Mouse (Mus musculus) kidney, postnatal 10 days (tissue): ENCODE results near the gene Bid.
A peak's percentile ranks its signal among the peaks of the same experiment; 100 is the strongest.
"Not testable (repeated sequence)": the region's sequence is repeated elsewhere in the genome, so short reads cannot be mapped to it uniquely, and the experiment has no call there.

ENCODE experiments used
- DNase-seq: peaks from one replicate; pipeline ENCODE4 v3.0.0; 2021; ENCODE audit warnings: mixed read lengths

The Bid gene

DNA sequence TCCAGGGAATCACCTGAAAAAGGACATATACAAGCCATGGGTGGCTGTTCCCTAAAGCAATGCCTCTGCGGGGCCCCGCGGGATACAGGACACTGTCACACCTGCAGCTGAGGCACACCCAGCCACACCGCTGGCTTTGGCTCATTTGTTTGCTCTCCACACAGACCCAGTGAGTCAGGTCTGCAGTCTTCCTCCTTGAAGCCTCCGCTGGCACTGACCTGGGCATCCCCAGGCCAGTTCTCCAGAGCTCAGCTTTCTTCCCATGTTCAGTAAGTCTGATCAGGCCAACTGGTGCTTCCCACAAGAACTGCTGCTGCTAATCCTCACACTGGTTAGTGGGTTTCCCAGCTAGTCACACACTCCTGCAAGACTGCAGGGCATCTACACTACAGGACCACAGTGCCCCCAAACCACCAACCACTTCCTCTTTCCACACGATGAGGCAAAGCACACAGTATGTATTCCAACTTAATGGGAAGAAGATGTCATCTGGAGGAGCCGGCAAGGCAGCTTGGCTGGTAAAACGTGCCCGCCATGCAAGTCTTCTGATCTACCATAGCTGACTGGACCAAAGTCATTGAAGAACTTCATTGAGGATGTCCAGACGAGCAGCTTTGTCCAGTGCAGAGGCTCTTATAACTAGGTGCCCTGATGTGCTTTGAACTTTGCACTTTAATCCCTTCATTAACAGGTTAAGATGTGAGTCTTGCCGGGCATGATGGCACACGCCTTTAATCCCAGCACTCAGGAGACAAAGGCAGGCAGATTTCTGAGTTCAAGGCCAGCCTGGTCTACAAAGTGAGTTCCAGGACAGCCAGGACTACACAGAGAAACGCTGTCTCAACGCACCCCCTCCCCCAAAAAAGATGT lies 14.6 kb downstream of the Bid start:
- no peak for DNase-seq

DNA sequence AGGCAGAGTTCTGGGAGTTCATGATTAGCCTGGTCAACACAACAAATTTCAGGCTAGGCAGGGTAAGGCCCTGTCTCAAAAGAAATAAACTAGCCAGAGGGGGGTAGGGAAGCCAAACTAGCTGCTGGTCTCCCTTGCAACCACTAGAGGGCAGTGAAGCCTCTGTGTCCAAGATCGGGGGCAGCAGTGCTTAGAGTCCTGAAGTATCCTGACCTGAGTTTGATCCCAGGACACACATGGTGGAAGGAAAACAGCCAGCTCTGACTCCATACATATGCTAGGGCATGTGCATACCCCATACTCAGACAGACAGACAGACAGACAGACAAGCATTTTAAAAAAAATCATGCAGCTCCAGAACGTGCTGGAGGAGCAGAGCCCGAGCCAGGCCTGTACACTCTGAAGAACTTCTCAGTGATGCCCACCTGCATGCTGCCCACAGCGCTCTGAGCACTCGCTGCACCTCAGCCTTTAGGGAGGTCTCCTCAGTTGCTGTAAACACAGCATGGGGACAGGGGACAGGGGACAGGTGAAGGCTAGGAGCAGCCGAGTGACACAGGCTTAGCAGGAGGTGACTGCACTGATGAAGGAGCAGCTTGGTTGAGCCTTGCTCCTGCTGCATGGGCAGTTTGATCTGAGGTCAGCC lies 18.3 kb downstream of the Bid start:
- DNase-seq: peak; percentile 55

DNA sequence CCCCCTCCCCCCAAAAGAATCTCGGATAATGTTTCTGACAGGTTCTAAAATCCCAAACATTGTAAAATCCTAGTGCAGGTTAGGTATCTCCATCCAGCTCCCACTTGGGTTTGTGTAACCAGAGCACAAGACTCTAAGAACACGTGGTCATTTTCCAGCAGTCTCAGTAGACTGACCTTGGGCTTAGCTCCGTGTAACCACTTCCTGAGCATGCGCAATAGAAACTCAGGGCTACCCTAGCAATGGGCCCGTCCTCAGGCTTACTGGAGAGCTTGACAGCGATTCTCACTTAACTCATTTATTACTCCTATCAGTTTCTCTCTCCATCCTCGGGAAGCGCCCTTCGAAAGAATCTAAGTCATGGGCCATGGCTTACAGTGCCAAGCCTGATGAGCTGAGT lies 22.1 kb downstream of the Bid start:
- DNase-seq: no peak

DNA sequence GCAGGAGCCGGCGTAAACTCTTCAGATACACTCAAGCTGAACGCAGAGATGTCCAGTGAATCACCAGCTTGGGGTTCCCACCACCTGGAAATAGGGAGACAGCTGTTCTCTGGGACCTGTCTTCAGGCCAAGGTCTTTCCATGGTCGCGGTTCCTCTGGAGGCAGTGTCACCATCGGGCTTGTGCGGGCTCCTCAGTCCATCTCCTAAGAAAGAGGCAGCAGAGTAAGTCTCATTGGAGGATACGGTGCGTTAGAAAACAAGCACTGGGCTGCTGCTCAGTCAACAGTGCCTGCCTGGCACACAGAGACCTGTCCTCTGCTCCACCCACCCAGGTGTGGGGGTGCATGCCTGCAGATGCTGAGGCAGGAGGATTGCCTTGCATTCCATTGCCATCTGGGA lies 22.6 kb downstream of the Bid start:
- no peak for DNase-seq

DNA sequence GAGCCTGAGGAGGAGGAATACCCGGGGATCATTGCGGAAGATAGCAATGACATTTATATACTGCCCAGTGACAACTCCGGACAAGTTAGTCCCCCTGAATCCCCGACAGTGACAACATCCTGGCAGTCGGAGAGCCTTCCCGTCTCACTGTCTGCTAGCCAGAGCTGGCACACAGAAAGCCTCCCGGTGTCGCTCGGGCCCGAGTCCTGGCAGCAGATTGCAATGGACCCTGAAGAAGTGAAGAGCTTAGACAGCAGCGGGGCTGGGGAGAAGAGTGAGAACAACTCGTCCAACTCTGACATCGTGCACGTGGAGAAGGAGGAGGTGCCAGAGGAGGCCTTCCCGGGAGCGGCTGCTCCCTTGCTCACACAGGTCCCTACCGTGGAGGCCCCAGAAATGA lies 30.0 kb downstream of the Bid start:
- DNase-seq: no peak

DNA sequence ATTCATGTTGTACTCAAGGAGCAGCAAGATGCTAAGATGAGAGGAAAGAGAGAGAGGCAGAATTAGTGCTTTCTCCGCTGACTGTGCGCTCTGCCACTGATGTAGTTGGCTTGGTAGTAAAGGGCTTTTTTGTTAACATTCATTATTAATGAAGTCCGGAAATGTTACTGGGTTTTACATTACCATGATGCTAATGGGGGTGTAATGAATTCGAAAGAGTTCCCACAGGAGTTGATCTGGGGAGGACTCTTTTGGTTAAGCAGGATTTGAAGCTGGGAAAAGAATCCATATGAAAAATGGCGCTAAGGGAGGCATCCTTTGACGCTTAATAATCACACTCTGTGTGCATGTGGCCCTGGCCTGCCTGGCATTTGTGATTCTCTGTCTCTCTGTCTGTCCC lies 32.2 kb downstream of the Bid start:
- no peak for DNase-seq

DNA sequence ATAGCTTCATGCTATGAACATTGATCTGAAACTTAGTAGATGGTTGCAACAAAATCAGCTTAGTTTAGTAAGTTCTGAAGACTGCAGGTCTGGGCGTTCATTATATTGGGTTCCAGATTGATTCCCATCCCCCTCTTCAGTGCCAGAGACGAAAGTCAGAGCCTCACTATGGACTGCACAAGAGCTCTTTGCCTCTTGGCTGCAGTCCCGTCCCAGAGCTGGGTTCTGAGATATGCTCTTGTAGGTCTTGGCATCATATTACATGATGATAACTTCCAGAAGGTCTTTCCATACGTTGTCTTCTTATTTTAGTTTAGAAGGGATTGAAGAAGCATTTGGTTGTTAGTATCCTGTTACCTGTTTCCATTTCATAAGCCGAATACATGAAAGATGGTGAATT lies 37.6 kb downstream of the Bid start:
- no peak for DNase-seq

DNA sequence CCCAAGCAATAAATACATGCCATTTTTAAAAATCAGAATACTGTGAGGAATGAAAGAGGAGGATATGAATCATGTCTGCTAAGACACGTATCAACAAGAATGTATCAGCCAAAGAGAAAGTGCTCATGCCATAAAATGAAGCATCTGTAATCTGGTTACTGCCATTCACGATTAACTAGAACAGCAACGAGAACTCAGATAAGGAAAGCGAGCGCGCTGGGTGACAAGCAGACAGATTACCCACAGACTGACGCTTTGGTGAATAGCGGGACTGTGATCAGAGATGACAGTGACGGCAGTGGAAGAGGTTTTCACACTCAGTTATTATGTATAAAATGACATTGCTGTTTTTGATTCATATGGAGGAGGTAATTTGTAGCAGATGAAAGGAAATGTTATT lies 42.8 kb downstream of the Bid start:
- no peak for DNase-seq

DNA sequence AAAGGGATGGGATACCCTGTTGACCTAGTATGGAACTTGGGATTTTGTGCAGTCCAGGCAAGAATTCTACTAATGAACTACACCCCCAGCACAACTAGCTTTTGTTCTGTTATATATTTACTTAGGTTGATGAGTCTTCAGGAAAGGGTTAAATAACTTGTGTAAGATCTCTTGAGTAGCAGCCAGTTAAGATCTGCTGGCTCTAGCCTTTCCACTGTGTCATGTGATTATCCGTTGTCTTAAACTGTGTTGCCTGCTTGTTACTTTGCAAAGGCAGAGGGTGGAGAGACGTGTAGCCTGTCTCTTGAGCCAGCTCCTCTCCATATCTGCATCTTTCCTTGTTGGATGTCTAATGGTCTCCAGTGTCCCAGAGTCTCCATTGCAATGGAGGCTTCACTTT lies 45.4 kb downstream of the Bid start:
- DNase-seq: no peak

DNA sequence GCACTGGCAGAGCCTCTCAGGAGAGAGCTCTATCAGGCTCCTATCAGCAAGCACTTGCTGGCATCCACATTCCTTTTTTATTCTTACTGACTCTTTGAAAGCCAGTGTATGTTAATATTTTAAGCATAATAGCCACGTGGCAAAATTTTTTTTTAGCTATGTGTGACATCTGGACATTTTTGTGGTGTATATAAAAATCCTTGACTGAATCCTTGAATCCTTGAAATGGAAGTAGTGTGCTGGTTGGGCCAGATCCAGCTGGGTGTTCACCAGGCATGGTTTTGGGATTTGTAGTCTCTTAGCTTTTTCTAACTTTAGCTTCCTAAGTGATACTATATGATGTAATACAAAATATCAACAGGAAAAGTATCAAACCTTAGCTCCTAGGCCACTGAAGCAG lies 47.8 kb downstream of the Bid start:
- DNase-seq: no peak

DNA sequence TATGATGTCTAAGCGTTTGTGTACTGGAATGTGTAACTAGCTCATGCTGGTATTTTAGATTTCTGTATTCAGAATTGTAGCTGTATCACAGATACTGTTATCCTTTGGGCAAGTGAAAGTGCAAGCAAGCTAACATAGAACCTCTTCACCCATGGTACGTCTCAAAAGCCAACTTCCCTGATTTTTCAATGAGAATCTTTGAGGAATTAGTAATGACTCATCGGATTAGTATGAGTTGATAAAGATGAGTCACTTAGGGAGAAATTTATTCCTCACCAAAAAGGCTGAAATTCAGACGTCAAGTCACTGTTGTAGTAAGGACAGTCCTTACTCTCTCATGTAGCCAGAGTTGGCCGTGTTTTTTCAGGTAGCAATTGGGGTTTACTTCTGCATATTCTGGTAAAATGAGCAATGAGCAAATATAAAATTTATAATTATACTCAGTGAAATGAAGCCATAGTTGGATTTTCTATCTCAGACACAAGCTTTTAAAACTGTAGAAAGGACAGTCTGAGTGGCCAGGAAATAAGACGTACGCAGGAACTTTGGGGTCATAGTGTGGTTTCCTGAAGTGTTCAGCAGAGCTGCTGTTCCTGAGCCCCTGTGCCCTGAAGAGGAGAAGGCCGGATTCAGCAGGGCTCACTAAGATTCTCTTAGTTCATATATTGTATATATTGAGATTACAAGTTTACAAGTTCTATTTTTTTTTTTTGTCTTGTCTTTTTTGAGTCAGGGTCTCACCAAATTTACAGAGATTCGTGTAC lies 50.4 kb downstream of the Bid start:
- no peak for DNase-seq

DNA sequence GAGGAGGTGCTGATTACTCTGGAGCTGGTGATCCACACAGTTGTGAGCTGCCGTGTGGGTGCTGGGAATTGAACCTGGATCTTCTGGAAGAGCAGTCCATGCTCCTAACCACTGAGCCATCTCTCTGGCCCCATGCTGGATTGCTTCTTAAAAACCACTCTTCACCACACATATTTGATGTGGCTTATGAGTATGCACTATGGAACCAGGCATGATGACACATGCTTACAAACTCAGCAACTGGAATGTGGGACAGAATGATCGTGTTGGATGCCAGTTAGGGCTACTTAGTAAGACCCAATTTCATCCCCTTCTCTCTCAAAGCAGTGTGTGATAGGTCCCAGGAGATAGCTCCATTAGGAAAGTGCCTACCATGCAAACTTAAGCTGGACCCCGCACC lies 56.6 kb downstream of the Bid start:
- no peak for DNase-seq

DNA sequence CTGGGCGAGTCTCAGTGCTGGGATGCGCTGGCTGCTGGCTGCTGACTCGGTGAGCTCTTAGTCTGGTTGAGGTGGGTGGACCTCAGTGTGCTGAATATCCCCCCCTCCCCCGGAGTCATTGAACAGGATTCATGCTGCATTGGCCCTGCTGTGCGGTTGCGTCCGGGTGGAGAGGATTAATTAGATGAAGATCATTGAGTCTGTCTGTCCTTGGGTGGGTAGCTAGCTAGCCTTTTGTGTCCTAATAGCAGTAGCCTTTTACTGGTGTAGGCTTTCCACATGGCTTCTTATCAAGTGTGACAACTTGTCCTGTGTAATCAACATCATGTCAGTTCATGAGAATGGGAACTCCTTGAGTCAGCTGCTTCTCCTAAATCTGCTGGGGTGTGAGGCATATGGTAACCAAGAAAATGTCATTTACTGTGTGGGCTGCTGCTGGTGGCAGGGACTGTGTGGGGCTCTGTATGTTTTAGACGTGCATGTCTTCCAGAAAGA lies 58.4 kb downstream of the Bid start:
- DNase-seq: no peak

DNA sequence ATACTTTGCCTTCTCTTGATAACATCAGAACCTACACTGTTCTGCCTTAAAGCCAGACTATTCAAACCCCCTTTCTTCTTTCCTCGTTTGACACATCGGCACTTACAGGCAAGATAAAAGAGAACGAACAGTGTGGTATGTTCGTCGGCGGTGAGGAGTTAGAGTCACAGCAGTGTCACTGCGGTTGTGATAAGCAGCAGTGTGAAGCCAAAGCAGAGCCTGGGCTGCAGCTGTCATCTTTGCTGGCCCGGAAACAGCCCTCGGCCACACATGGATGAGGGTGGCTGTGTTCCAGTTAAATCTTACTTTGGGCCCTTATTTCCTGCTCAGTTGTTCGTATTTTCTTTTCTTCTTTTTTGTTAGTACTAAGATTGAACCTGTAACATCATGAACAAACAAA lies 62.2 kb downstream of the Bid start:
- peak; percentile 49 for DNase-seq

DNA sequence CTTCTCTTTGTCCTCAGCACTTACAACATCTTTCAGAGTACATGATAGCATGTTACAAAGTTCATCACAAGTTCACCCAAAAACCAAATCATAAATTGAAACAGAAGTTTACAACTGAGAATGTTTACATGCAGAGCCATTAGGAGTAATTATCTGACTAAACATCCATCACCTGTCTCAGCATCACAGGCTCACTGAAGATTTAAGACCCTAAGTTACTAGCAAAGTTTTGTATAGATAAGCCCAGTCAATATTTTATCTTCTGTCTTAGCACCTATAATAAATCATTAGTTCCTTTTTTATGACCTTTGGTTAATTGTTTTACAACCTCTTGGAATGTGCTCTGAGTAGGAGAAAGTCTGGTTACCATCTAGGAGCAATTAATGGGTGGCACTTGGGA lies 65.9 kb downstream of the Bid start:
- DNase-seq: not testable (repeated sequence)
